Mouse (Mus musculus): ENCODE data around the gene Cacna1d. TPM values are rescaled to one million over a fixed set of nuclear protein-coding genes. Genes with fewer than 3 reads are reported as not detected.

Cacna1d gene
- polyA plus RNA-seq, 1 experiment: 1.8 TPM

DNA sequence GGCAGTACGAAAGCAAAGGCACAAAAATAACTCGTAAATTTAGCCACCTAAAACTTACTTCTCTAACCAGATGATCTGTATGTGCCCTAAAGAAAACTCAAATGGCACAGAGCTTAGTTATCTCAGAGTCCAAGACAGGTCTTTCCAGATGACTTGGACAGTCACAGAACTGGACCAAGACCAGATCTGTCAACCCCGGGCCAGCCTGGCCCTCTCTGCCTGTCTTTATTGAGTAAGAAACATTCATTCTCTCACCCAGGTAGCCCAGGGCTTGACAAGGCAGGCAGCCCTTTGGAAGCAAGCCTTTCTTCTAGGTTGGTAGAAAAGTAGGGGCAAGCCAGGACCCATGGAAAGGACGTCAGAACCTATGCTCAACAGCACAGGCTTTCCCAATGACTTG is 243.6 kb downstream of the Cacna1d start:
- no peak for DNase-seq (ENCODE audit: low read depth, low spot score)
- WGBS: 76% methylated on average over 4 of the region's 4 CpGs

DNA sequence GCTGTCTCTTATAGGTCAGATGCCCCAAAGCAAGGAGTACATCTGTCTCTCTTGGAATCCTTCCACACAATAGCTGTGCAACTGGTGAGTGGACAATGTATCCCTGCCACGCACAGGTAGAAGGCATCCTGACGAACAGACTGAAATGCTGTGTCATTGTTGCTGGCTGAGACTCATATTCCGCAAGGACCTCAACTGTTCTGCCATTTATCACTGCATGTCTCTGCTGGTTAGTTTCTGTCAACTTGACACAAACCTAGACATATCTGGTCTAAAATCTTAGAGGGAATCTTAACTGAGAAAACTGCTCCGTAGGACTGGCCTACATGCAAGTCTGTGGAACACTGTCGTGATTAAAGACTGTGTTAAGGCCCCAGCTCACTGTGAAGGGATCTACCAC is 246.5 kb downstream of the Cacna1d start:
- no peak for DNase-seq (ENCODE audit: low read depth, low spot score)
- 80% methylated on average over 5 of the region's 5 CpGs for WGBS

GRCm38 (mm10) chr14:30242818-30243205 is 248.4 kb downstream of the Cacna1d start:
- 73% methylated on average over 3 of the region's 3 CpGs for WGBS
- no peak for DNase-seq (ENCODE audit: low read depth, low spot score)

DNA sequence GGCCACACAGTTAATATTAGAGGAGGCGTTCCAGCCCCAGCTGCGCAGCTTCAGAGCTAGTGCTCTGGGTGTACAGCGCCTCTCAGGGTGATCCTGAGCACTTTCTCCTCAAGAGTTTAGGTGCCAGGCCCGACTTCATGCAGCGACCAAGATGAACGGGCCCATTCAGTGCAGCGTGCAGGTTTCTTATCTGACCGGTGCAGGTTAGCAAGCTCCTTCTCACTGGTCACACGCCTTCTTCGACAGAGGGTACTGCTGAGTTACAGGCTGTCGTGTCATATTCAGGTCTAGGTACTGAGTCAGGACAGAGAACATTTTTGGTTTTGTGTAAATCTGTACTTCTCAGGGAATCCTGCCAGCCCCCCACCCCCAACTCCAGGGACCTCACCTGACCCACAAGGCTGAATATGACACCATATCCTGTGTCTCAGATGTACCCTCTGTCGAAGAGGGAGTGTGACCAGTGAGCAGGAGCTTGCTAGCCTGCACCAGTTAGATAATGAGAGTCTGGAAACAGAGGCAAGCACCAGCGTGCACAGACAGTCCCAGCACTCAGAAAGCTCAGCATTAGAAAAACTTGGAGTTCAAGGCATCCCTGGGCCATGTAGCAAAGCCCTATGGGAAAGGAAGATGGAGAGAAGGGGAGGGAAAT is 249.0 kb downstream of the Cacna1d start:
- no peak for DNase-seq (ENCODE audit: low read depth, low spot score)
- WGBS: 85% methylated on average over 13 of the region's 13 CpGs

GRCm38 (mm10) chr14:30240916-30241515 is 250.2 kb downstream of the Cacna1d start:
- 88% methylated on average over 7 of the region's 7 CpGs for WGBS
- no peak for DNase-seq (ENCODE audit: low read depth, low spot score)

DNA sequence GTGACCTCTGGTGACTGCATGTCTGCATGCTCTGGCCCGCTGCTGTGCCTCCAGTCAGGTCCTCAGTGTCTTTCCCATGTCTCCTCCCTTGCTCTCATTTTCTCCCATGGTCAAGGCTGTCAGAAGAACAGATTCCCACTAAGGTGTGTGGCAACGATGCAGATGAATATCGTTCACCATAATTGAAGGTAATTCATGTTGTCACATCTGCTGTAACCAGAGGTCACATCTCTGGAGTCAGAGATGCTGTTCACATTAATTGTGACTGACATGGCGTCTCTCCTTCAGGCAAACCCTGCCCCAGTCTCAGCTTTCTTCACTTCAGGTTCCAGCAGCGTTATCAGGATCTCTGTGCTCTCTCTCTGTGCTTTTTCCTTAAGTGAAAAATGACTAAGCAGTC is 252.4 kb downstream of the Cacna1d start:
- 89% methylated on average over 5 of the region's 5 CpGs for whole genome bisulfite sequencing
- DNase-seq (ENCODE audit: low read depth, low spot score): no peak

GRCm38 (mm10) chr14:30225161-30225560 is 266.1 kb downstream of the Cacna1d start:
- 74% methylated on average over 5 of the region's 5 CpGs for WGBS
- no peak for DNase-seq (ENCODE audit: low read depth, low spot score)

- WGBS: 89% methylated on average over 6 of the region's 6 CpGs
- no peak for DNase-seq (ENCODE audit: low read depth, low spot score)
Observed at GRCm38 (mm10) chr14:30222101-30222500, 269.2 kb downstream of the Cacna1d start.

- 77% methylated on average over 4 of the region's 4 CpGs for WGBS
- no peak for DNase-seq (ENCODE audit: low read depth, low spot score)
Observed at GRCm38 (mm10) chr14:30219851-30220250, 271.4 kb downstream of the Cacna1d start.

- WGBS: 81% methylated on average over 3 of the region's 3 CpGs
Observed at GRCm38 (mm10) chr14:30218114-30218513, 273.1 kb downstream of the Cacna1d start.

GRCm38 (mm10) chr14:30217124-30217523 is 274.1 kb downstream of the Cacna1d start:
- 73% methylated on average over 2 of the region's 2 CpGs for WGBS
- DNase-seq (ENCODE audit: low read depth, low spot score): no peak

More at GRCm38 (mm10) chr14:30218114-30218513, 273.1 kb downstream of the Cacna1d start:
- DNase-seq (ENCODE audit: low read depth, low spot score): no peak

GRCm38 (mm10) chr14:30208156-30208555 is 283.1 kb downstream of the Cacna1d start:
- no peak for DNase-seq (ENCODE audit: low read depth, low spot score)

- DNase-seq (ENCODE audit: low read depth, low spot score): no peak
- 34% methylated on average over 3 of the region's 3 CpGs for WGBS
Observed at GRCm38 (mm10) chr14:30205821-30206220, 285.4 kb downstream of the Cacna1d start.

DNA sequence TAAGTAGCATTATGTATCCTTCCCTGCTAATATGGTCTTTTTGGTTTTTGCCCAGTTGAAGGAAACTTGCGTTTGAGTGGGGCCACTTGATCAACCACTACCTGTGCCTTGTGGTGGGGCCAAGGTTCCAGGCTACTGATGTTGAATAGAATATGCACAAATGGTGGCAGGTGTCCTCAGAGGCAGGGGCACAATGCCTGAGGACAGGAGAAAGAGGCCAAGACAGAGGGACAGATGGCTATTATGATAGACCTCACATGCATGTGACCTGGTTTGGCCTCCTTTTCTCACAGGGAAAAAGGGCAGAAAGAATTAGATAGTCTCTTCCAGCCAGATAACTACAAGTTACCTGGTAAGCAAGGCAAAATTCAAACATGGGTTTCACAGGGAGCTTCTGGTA is 286.7 kb downstream of the Cacna1d start:
- DNase-seq (ENCODE audit: low read depth, low spot score): no peak
- 92% methylated on average over 1 of the region's 1 CpGs for WGBS

DNA sequence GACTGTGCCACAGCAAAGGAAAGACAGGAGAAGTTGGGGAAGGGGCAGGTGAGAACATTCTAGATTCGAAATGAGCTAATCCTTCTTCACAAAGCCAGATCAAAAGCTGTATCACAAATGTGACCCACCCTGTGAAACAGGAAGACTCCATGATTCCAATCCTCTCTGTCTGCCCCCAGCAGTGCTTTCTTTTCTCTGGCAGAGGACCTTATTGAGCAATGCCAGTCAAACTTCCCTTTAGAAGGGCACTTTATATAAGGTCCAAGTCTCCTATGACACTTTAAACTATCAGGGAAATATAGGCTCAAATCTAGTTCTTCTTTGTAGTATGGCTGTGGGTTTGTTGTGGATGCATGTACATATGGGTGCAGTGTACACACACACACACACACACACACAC is 290.9 kb downstream of the Cacna1d start:
- no peak for DNase-seq (ENCODE audit: low read depth, low spot score)
- WGBS: 71% methylated on average over 1 of the region's 1 CpGs

- no peak for DNase-seq (ENCODE audit: low read depth, low spot score)
- 82% methylated on average over 3 of the region's 3 CpGs for WGBS
Observed at GRCm38 (mm10) chr14:30198882-30199281, 292.4 kb downstream of the Cacna1d start.

DNA sequence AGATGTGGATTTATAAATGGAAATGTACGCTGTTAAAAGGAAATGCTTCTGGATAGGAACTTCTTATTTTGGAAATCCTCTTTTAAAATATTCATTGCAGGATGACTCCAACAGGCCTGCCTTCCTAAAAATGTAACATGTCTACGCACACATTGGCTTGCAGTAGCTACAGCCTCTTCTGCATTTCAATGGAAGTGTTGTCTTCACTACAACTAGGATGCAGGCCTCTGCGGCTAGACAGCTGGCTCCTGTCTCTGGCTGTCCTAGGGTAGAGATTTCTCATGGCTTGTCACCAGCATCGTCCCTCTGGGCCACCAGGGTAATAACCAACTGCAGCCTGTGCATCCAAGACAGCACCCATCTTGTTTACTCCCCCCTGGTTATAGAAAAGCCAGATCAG is 293.1 kb downstream of the Cacna1d start:
- DNase-seq (ENCODE audit: low read depth, low spot score): no peak
- 83% methylated on average over 4 of the region's 4 CpGs for WGBS

DNA sequence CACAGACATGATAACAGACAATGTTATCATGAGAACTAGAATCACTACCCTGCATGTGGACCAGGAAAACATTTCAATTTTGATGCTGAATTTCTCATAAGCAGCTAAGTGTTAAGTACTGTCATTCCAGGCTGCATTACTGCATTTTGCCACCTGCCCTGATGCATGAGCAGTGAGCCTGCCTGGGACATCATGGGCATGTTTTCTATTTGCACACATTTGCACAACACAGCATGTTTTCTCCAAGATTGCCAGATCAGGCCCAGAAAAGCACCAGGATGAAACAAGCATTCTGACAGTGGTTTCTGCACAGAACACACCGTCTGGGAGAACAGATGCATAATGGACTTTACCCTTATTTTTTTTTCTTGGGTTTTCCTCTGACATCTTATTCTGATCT is 294.3 kb downstream of the Cacna1d start:
- WGBS: 53% methylated on average over 1 of the region's 1 CpGs
- no peak for DNase-seq (ENCODE audit: low read depth, low spot score)

DNA sequence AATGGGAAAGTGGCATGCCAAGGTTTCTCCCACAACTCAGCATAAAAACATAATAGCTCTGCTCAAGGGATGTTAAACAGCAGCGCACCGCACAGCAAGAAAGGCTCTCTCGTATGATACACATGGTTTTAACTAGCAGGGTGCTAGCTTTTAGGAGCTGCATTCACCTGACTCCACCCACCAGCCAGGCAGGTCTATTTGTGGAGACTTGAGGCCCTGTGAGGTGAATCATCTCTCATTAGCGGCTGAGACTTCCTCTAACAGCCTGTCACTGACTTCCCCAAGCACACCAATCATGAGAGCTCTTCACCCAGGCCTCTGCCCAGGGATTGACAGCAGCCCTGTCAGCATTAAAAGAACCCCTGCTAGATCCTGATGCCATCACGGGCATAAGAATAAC is 295.0 kb downstream of the Cacna1d start:
- WGBS: 38% methylated on average over 5 of the region's 5 CpGs
- no peak for DNase-seq (ENCODE audit: low read depth, low spot score)

- WGBS: 82% methylated on average over 5 of the region's 5 CpGs
- no peak for DNase-seq (ENCODE audit: low read depth, low spot score)
Observed at GRCm38 (mm10) chr14:30190308-30190971, 300.8 kb downstream of the Cacna1d start.

GRCm38 (mm10) chr14:30185616-30186274 is 305.5 kb downstream of the Cacna1d start:
- DNase-seq (ENCODE audit: low read depth, low spot score): no peak
- 87% methylated on average over 6 of the region's 6 CpGs for WGBS
